Mouse (Mus musculus) CD4-positive, CD25-positive, alpha-beta regulatory T cell, adult 4 months (primary cell): Measurements from ENCODE around the gene Acy3. TPM values are rescaled to one million over a fixed set of nuclear protein-coding genes. Genes with fewer than 3 reads are reported as not detected.
A peak's percentile ranks its signal among the peaks of the same experiment; 100 is the strongest.
"Not testable (repeated sequence)": the region's sequence is repeated elsewhere in the genome, so short reads cannot be mapped to it uniquely, and the experiment has no call there.

Experiments used
- ATAC-seq: one replicate; pipeline ENCODE4 v1.8.0; 2017
- polyA plus RNA-seq, 2 experiments: library from polyadenylated mRNA; unstranded; fragments of 100-300 nt; shearing (Covaris generic); gene quantifications; one replicate each; pipeline ENCODE4 v1.2.1; 2017

The Acy3 gene
- 1 to 10 TPM in 1 of 2 experiments, not detected in 1; 1.5 TPM for polyA plus RNA-seq

- no peak for ATAC-seq
These were observed at the start of gene Acy3 for GRCm38 (mm10) chr19:3986334-3986733. TSS of gene Acy3 (plus strand) at chr19:3986570.

- no peak for ATAC-seq
These were observed 44.1 kb upstream of the Acy3 start for GRCm38 (mm10) chr19:3942315-3942714.

GRCm38 (mm10) chr19:3942986-3943735, 43.2 kb upstream of the Acy3 start:
- ATAC-seq, result peak; percentile 82

- ATAC-seq, result peak; percentile 50
These were observed 40.4 kb upstream of the Acy3 start for GRCm38 (mm10) chr19:3945872-3946564.

- ATAC-seq, result peak; percentile 50
These were observed 39.7 kb upstream of the Acy3 start for GRCm38 (mm10) chr19:3946715-3947114.

GRCm38 (mm10) chr19:3947813-3948212, 38.6 kb upstream of the Acy3 start:
- no peak for ATAC-seq

GRCm38 (mm10) chr19:3948546-3948945, 37.8 kb upstream of the Acy3 start:
- no peak for ATAC-seq

- no peak for ATAC-seq
These were observed 36.0 kb upstream of the Acy3 start for GRCm38 (mm10) chr19:3950331-3950730.

GRCm38 (mm10) chr19:3951461-3951860, 34.9 kb upstream of the Acy3 start:
- ATAC-seq, result no peak

- ATAC-seq, result no peak
These were observed 34.3 kb upstream of the Acy3 start for GRCm38 (mm10) chr19:3952099-3952498.

GRCm38 (mm10) chr19:3955033-3955432, 31.3 kb upstream of the Acy3 start:
- no peak for ATAC-seq

- ATAC-seq, result no peak
These were observed 30.6 kb upstream of the Acy3 start for GRCm38 (mm10) chr19:3955804-3956203.

GRCm38 (mm10) chr19:3957296-3958036, 28.9 kb upstream of the Acy3 start:
- not testable (repeated sequence) for ATAC-seq

GRCm38 (mm10) chr19:3958470-3958869, 27.9 kb upstream of the Acy3 start, which contains the start of gene Aldh3b3:
TSS of gene Aldh3b3 (plus strand) at chr19:3958645.
- ATAC-seq, result no peak

GRCm38 (mm10) chr19:3959030-3959429, 27.3 kb upstream of the Acy3 start:
- ATAC-seq, result no peak

- ATAC-seq, result no peak
These were observed 26.2 kb upstream of the Acy3 start for GRCm38 (mm10) chr19:3960211-3960610.

GRCm38 (mm10) chr19:3961805-3962204, 24.6 kb upstream of the Acy3 start:
- not testable (repeated sequence) for ATAC-seq

- no peak for ATAC-seq
These were observed 23.9 kb upstream of the Acy3 start for GRCm38 (mm10) chr19:3962469-3962868.

- no peak for ATAC-seq
These were observed 22.3 kb upstream of the Acy3 start for GRCm38 (mm10) chr19:3964030-3964429.

- ATAC-seq, result no peak
These were observed 19.9 kb upstream of the Acy3 start for GRCm38 (mm10) chr19:3966330-3967075.

GRCm38 (mm10) chr19:3967258-3967657, 19.1 kb upstream of the Acy3 start:
- ATAC-seq, result no peak

- no peak for ATAC-seq
These were observed 14.1 kb upstream of the Acy3 start, which contains the start of gene Aldh3b2 for GRCm38 (mm10) chr19:3972229-3972628. TSS of gene Aldh3b2 (plus strand) at chr19:3972328.
